Mouse (Mus musculus): ENCODE measurements around the gene Lrrc2.

The Lrrc2 gene

DNA sequence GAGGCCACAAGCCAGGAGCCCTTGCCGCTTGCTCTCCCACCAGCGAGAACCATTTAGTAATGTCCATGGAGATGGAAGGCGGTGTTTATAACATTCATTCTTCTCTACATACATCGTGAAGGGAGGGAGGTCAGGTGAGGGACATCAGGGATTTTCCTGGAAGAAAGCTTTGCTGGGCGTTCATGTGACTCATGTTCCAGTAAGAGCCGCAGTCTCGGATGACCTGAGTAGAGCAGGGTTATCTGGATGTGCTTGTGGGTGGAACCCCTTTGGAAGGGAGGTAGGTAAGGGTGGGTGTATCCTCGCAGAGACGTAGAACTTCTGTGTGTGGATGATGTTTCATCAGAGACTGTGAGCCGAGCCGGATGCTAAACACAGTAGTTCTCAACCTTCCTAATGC lies at the start of gene Lrrc2:
TSS of gene Lrrc2 (plus strand) at position 149 of the 400 bp plus-strand sequence.
- in situ Hi-C loops (cut with MboI; ENCODE audit: low pct_unique_long_range_greater_than_20kb in 1 of 2, low sequenced_read_pairs in 2 of 2, unreplicated experiment in 1 of 2) = no loop called here

DNA sequence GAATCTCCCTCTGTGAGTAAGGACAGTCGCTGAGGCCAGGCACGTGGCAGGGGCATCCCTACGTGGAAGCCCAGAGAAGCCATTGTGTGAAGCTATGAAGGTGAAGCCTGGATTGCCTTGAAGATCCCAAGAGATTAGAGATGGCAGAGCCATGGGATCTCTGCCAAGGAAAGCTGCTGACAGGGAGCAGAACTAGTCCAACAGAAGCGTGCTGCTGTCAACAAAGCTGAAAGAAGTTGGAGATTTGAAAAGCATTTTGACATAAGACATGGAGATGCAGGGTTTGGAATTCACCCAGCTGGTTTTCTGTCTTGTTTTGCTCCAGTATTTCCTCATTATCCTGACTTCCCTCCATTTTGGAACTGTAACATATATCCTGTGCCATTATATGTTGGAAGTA lies 49.1 kb upstream of the Lrrc2 start:
- in situ Hi-C loops (cut with MboI; ENCODE audit: low pct_unique_long_range_greater_than_20kb in 1 of 2, low sequenced_read_pairs in 2 of 2, unreplicated experiment in 1 of 2) = loop anchor here (10.0 to 25.0 kb wide), 2 partner anchors 160 to 173 kb away; partner anchors contain the start of gene Ccrl2 (in 1 of the 2)

DNA sequence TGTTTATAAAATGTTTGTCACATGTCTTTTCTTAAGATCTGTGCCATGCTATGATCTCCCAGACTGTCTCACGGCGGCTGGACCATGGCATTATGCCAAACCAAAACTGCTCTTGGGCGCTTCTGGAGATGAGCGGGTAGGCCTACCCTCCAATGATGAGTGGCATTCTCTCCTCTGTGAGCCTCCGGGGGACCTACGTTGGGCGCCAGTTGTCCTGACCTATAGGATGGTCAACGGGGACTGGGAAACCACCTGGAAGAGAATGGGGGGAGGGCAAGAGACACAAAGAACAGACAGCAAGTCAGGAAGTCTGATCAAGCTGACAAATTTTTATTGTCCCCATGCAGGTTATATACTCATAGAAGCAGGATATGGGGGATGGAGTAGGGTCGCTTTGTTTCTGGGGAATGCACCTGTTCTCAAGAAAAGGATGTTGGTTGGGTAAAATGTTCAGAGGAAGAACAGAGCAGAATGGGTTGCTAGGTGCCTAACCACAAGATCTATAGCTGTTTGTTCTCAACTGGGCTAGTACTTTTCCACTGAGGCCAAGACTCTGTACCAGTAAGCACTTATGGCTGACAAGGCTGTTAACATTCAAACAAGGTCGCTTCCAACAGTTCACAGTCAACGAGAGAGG lies 44.0 kb upstream of the Lrrc2 start:
- in situ Hi-C loops (cut with MboI; ENCODE audit: low pct_unique_long_range_greater_than_20kb in 1 of 2, low sequenced_read_pairs in 2 of 2, unreplicated experiment in 1 of 2) = loop anchor here (10.0 to 25.0 kb wide), 2 partner anchors 155 to 167 kb away; partner anchors contain the start of gene Ccrl2 (in 1 of the 2)

DNA sequence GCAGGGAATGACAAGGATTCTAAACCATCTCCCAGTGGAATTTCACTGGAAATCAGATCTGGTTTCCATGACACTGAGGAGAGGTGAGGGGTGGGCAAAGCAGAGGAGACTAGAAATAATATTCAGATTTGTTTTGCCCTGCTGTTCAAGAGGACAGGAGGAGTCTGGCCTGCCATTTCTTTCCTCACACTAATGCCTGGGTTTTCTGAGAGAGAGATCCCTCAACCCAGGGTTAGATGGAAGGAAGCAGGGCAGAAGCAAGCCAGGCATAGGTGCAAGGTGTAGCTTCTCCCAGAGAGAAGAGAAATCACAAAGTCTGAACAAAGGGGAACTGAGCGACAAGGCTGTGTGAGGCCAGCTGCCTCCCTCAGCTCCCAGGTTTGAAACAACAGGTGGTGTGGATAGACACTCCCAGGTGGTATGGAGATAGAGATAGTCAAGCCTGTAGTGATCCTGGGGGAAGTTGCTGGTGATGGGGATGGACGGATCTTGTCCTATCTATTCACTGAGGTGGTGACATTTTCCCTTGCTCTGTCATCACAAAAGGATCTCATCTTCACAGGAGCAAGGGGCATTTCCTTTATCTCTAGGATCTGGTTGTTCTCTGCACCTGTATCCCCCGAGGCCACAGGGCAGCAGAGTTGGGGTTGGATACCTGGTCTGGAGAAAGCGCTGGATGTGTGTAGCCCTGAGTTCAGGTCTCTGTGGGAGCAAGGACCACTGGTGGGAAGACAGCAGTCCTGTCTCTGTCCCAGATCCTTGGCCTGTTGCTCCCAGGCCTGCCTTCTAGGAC lies 43.3 kb upstream of the Lrrc2 start:
- in situ Hi-C loops (cut with MboI; ENCODE audit: low pct_unique_long_range_greater_than_20kb in 1 of 2, low sequenced_read_pairs in 2 of 2, unreplicated experiment in 1 of 2) = loop anchor here (10.0 to 25.0 kb wide), 2 partner anchors 154 to 167 kb away; partner anchors contain the start of gene Ccrl2 (in 1 of the 2)

DNA sequence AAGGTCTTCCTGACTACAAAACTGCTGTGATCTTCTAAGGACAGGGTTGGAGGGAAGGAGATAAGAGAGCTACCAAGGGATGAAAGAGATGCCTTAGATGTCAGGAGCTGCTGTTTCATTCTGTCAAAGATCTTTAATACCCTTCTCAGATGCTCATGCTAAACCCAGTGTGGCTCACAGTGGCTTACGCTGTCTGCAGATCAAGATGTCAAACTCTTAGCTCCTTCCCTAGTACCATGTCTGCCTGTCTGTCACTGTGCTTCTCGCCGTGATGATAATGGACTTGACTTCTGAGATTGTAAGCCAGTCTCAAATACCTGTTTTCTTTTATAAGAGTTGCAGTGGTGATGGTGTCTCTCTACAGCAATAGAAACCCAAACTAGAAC lies 42.7 kb upstream of the Lrrc2 start:
- in situ Hi-C loops (cut with MboI; ENCODE audit: low pct_unique_long_range_greater_than_20kb in 1 of 2, low sequenced_read_pairs in 2 of 2, unreplicated experiment in 1 of 2) = loop anchor here (10.0 to 25.0 kb wide), 2 partner anchors 154 to 166 kb away; partner anchors contain the start of gene Ccrl2 (in 1 of the 2)

DNA sequence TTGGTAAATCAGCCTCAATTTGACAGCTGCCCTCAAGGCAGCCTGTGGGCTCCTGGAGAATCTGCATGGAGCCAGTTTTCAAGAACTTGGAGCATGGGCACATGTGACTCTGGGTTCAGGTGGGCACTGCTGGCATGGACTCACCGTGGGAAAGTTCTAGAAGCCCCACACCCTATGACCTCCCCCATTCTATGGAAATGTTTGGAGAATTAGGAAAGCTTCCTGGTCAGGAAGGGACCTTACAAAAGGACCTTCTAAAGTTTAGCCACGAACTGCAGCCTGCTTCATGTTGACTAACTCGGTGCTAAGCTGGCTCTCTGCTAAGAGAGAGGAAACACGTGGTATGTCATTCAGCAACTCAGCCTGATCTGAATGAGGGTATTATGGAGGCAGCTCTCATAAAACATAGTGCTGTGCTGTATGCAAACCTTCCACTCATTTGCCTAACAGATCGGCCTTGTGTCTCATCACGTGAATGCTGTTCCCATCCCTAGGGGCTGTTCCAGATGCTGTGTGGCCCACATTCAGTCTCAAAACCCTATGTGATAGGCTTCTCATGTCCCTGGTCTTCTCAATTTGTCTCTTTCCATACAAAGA lies 41.9 kb upstream of the Lrrc2 start:
- in situ Hi-C loops (cut with MboI; ENCODE audit: low pct_unique_long_range_greater_than_20kb in 1 of 2, low sequenced_read_pairs in 2 of 2, unreplicated experiment in 1 of 2) = loop anchor here (10.0 to 25.0 kb wide), 2 partner anchors 153 to 165 kb away; partner anchors contain the start of gene Ccrl2 (in 1 of the 2)

DNA sequence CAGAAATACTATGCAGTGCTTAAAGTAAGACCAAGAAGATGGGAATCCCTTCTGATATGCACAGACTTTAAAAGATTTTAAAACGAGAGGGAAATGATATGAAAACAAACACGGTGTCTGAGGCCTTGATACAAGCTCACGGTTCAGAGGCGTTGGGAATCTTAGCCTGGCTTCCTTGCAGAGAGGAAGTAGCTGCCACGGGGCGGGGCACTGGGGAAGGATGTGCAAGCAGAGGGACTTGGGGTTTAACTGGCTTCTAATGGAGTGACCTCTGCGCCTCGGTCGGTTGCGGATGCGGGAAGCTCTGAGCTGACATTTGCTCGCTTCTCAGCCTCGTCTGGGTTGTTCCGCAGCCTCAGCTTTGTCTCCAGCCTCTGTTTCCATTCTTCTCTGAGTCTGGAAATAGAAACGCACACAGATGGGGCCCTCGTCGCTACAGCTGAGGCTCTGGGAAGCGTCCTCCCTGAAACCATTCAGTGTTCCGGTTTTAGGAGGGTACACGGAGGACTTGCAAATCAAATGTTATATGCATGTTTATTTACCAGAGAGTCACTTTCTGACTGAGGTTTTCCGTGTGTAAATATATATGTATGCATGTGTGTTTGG lies 36.6 kb upstream of the Lrrc2 start:
- in situ Hi-C loops (cut with MboI; ENCODE audit: low pct_unique_long_range_greater_than_20kb in 1 of 2, low sequenced_read_pairs in 2 of 2, unreplicated experiment in 1 of 2) = loop anchor here in 1 of 2 experiments (25.0 kb wide), 1 partner anchor 148 kb away; the partner anchor contains the start of gene Ccrl2

DNA sequence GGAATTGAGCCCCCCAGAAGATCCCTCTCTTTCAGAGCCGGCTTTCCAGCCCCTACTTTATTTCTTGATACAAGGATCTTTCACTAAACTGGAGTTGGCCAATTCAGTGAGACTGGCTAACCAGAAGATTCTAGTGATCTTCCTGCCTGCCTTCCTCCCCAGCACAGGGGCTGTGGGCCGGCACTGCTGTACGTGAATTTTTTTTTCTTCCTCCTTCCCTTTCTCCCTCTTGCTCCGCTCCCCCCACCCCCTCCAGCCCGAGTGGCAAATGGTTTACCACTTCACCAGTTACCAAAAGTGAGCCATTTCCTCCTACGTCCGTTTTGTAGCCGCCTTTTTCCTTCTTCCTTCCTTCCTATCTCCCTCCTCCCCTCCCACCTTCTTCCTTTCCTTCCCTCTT lies 35.9 kb upstream of the Lrrc2 start:
- in situ Hi-C loops (cut with MboI; ENCODE audit: low pct_unique_long_range_greater_than_20kb in 1 of 2, low sequenced_read_pairs in 2 of 2, unreplicated experiment in 1 of 2) = loop anchor here in 1 of 2 experiments (25.0 kb wide), 1 partner anchor 147 kb away; the partner anchor contains the start of gene Ccrl2

DNA sequence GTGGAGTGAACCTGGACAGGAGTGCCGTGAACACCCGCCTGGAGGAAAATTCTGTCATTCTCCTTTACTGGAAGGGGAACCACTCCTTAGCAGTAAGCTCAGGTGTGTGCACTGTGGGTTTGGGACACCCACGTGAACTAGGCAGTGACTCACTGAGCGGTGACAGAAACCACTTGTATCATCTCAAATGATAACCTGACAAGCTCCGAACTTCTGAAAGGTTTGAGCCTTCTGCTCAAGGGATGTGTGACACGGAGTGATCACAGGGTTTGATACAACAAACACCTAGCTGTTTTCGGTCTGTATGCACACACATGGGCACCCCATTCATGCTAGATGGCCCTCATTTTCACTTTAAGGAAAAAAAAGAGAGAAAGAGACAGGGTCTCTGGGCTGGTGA lies 34.6 kb upstream of the Lrrc2 start, which contains the start of gene Fam240a:
TSS of gene Fam240a (minus strand) at position 76 of the 400 bp plus-strand sequence.
- in situ Hi-C loops (cut with MboI; ENCODE audit: low pct_unique_long_range_greater_than_20kb in 1 of 2, low sequenced_read_pairs in 2 of 2, unreplicated experiment in 1 of 2) = loop anchor here in 1 of 2 experiments (25.0 kb wide), 1 partner anchor 146 kb away; the partner anchor contains the start of gene Ccrl2

DNA sequence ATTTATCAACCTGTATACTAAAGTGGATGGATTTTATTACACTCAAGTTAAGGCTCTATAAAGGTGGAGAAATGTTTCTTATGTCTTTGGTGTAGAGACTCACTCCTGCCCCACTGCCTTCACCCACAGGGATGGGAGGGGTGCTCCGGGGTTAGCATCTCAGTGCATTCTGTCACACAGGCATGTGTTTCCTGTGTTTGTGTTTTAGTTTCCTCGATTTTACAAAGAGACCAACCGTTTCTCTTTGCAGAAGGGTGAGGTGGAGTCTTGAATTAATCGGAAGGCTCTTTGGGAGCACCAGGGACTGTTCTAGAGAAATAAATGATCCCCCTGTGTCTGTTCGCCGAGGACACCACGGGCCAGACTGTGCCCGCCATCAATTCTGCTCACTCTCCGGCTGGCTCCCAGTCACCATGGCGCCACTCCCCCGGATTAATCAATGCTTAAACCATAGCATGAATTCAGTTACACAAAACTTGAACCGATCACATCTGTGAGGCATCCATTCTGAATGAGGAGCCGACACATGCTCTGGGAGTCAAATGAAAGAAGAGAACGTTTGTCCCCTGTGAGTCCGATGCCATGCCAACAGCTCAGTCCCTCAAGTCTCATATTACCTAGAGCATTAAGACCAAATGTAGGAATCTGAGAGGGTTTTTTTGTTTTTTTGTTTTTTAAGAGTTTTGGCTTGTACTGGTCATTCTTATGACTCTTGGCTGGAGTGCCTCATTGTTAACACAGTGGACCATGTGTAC lies 30.5 kb upstream of the Lrrc2 start:
- in situ Hi-C loops (cut with MboI; ENCODE audit: low pct_unique_long_range_greater_than_20kb in 1 of 2, low sequenced_read_pairs in 2 of 2, unreplicated experiment in 1 of 2) = loop anchor here in 1 of 2 experiments (25.0 kb wide), 1 partner anchor 141 kb away; the partner anchor contains the start of gene Ccrl2

DNA sequence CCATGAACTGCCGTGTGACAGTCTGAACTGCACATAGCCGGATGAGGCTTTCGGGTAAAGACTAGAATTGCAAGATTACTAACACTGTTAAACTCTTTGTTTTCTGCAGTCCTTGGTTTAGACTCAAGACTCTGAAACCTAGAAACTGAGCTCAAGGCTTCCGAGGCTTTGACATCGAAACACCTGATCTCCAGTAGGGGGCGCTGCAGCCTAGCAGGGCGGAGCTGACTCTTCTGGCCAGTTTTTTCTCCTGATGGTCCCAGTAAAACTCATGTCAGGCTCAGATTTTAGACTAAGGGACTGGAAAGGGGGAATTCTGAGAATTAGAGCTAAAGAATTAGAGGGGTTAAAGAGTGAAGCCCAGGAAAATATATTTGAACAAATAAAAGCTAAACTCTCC lies 28.6 kb upstream of the Lrrc2 start:
- in situ Hi-C loops (cut with MboI; ENCODE audit: low pct_unique_long_range_greater_than_20kb in 1 of 2, low sequenced_read_pairs in 2 of 2, unreplicated experiment in 1 of 2) = loop anchor here in 1 of 2 experiments (25.0 kb wide), 1 partner anchor 140 kb away; the partner anchor contains the start of gene Ccrl2

DNA sequence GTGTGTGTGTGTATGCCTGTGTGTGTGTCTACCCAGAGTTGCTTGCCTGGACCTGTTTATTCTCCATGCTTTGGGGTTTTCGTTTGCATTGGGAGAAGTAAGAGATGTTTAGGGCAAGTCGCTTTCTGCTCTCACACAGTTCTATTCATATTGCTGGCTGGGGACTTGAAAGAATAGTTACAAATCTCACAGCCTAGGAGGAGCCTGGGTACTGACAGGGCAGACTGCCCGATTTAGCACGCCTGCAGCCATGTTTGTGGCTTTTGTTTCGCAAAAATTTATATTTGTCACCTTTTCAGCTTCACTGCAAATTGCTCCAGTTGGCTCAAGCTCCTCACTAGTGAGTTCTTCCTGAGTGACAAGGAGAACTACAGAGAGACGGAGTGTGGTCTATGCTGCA lies 19.8 kb upstream of the Lrrc2 start:
- in situ Hi-C loops (cut with MboI; ENCODE audit: low pct_unique_long_range_greater_than_20kb in 1 of 2, low sequenced_read_pairs in 2 of 2, unreplicated experiment in 1 of 2) = no loop called here

DNA sequence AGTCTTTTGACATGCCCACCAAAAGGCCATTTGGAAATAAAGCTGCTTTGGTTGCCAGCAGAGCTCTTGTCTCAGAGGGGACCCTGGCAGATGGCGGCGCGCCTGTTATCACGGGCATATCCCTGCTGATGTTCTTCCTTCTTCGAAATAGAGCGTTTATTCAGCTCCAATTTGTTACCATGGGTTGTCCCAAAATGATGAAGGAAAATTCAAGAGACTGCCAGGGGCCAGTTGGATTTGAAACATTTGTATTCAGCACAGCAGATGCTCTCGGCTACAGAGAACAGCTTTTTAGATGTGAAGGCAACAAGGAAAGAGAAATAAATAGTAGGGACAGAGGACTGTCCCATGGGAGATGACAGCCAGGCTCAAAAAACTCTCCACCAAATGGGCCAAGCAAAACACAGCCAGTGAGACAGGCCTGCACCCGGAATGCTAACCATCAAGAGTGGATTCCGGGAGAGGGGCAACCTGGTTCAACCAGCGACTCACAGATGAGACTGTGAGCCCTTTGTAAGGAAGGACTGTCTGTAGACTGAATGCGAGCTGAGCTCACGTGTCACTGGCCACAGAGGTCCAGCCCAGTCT lies 17.4 kb upstream of the Lrrc2 start:
- in situ Hi-C loops (cut with MboI; ENCODE audit: low pct_unique_long_range_greater_than_20kb in 1 of 2, low sequenced_read_pairs in 2 of 2, unreplicated experiment in 1 of 2) = no loop called here

DNA sequence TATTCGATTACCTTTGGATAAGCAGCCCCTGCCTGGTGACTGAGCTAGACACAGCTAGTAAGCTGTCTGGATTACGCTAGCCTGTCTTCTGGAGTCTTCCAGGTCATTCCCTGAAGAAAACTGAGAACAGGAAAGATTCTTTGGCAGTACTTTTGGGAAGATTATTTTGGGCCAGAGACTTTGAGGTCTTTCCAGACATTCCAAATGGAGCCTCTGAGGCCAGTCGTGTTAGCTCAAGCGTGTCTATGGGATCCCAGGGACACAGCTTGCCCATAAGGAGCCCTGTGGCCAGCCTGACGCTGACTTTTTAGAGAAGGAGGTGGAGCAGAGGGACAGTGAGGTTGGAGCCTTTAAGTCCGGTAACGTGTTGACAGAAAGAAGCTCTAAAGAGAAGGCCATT lies 15.4 kb upstream of the Lrrc2 start:
- in situ Hi-C loops (cut with MboI; ENCODE audit: low pct_unique_long_range_greater_than_20kb in 1 of 2, low sequenced_read_pairs in 2 of 2, unreplicated experiment in 1 of 2) = no loop called here

DNA sequence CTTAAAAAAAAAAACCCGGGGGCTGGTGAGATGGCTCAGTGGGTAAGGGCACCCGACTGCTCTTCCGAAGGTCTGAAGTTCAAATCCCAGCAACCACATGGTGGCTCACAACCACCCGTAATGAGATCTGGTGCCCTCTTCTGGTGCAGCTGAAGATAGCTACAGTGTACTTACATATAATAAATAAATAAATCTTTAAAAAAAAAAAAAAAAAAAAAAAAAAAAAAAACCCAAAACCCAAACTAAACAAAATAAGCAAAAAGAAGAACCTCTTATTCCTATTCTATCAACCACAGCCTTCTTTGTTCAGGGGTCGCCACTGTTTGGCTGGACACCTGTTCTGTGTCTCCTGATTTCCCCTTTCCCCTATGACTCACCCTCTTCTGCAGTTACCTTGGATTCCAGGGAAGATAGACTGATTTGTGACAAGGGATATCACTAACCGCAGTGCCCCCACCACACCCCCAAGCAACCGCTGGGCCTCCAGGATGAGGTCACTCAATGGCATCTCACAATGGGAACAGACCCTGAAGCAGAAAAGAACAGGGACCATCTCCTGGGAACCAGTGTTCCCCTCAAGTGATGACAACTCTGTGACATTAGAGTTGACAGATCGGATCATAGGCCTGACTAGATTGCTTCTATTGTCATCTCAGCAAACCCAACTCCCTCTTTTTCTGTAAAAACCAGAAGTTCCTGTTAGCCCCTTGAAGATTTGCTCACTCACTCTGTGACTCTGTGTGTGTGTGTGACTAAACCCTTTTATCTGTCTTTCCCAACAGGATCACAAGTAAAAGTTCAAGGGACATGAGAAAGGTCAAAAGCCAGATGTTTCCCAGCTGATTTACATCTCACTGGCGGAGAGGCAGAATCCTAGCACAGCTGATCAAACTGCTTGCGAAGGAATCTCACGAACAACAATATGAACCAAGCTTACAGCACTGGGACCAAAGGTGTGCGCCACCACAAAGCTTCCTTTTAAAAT lies 13.5 kb upstream of the Lrrc2 start:
- in situ Hi-C loops (cut with MboI; ENCODE audit: low pct_unique_long_range_greater_than_20kb in 1 of 2, low sequenced_read_pairs in 2 of 2, unreplicated experiment in 1 of 2) = no loop called here

DNA sequence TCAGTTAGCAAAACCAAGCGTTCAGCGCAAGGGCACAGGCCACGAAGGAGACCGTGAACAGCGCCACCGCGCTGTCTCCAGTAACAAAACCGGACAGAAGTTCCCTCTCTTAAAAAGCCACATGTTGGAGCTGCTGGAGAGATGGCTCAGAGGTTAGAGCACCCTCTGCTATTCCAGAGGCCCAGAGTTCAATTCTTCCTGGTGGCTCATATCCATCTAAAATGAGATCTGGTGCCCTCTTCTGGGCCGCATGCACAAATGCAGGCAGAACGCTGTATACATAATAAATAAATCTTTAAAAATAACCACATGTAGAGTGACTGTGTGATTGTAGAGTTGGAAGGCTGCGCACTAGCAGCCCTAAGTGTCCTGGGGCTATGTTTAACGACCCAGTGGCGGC lies 7.1 kb upstream of the Lrrc2 start:
- in situ Hi-C loops (cut with MboI; ENCODE audit: low pct_unique_long_range_greater_than_20kb in 1 of 2, low sequenced_read_pairs in 2 of 2, unreplicated experiment in 1 of 2) = no loop called here
